Mouse (Mus musculus) olfactory bulb, adult 2 months (tissue): ENCODE data around the gene Nufip1. TPM values are rescaled to one million over a fixed set of nuclear protein-coding genes. Genes with fewer than 3 reads are reported as not detected.
A peak's percentile ranks its signal among the peaks of the same experiment; 100 is the strongest.

Source experiments
- H3K27ac ChIP-seq: fragments of 200-500 bp; 2 replicates; pipeline ENCODE4 v1.5.1; 2012; ENCODE audit warnings: low read depth, low read length; ENCODE audit not compliant: insufficient read depth
- H3K4me1 ChIP-seq: fragments of 200-500 bp; 2 replicates; pipeline ENCODE4 v1.6.1; 2012; ENCODE audit warnings: low read length; ENCODE audit not compliant: control insufficient read depth, insufficient read depth
- H3K4me3 ChIP-seq: fragments of 200-500 bp; 2 replicates; pipeline ENCODE4 v1.5.1; 2012; ENCODE audit warnings: mild to moderate bottlenecking, low read depth, low read length, moderate library complexity; ENCODE audit not compliant: insufficient read depth
- CTCF ChIP-seq: fragments of 200-500 bp; IDR thresholded peaks from 2 replicates; pipeline ENCODE4 v1.5.1; 2012; ENCODE audit warnings: low read depth, mild to moderate bottlenecking, low read length, moderate library complexity; ENCODE audit not compliant: insufficient read depth
- POLR2A ChIP-seq: fragments of 200-500 bp; IDR thresholded peaks from 2 replicates; pipeline ENCODE4 v1.6.1; 2012; ENCODE audit warnings: mild to moderate bottlenecking, low read depth, low read length, moderate library complexity; ENCODE audit not compliant: insufficient read depth
- WGBS: fragments of 180-500 bp; shearing (Covaris S2); methylation state at CpG from one replicate; pipeline ENCODE4 v1.1.7; 2018; 5-methylcytosine and 5-hydroxymethylcytosine counted together
- polyA plus RNA-seq: library from polyadenylated mRNA; stranded (reverse); fragments of >200 nt; gene quantifications from 2 replicates; pipeline ENCODE4 v1.2.4, GENCODE M21; 2012; ENCODE audit warnings: low replicate concordance; ENCODE audit not compliant: missing spikeins, insufficient read depth, insufficient read length

Nufip1 gene
- polyA plus RNA-seq, 1 experiment, result not detected

- Histone ChIP-seq H3K4me3 (no peak overlapping the region), H3K4me1 (peaks cover 10% of the 10 kb centered on the region), H3K27ac (no peak overlapping the region)
- TF ChIP-seq CTCF, result no peak
- TF ChIP-seq POLR2A, result no peak
- 54% methylated on average over 11 of the region's 11 CpGs for WGBS
These were observed 53.5 kb downstream of the Nufip1 start for GRCm38 (mm10) chr14:76164236-76164635.

DNA sequence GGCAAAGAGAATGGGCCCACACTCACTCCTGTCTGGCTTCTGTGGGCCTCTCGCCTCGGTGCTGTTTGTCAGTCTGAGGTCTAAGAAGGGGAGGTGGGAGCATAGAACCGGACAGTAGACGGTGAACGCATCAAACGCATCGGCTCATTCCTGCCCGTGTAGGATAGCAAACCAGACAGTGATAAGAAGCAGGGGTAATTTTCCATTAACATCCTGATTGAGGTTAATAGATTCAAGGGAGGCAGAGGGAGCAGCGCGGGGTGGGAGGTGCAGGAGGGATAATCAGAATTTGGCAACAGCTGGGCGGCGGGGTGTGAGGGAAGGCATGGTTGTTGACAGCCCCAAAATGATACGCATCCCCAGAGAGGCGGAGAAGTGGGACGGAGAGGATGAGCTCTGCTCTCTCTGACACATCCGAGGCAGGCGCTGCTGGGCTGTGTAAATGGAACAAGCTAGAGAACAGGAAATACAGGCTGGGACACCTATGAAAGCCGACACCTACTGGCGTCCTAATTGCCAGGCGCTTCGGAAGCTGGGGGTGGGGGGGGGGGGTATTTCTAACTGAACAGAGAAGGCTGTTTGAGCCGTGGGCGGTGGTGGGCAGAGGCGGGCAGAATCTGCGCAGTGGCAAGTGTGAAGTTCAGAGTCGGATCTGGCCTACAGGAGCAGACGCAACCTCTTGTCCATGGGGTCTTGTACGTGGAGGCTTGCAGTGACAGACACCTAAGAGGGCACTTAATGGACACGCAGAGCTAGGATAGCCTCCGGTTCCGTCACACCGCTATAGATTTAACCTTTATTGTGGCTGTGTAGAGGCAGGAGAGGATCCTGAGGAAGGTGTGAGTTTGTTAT, 54.4 kb downstream of the Nufip1 start:
- H3K27ac ChIP-seq, result no peak overlapping the region
- no peak for TF ChIP-seq POLR2A
- no peak for TF ChIP-seq CTCF
- peak overlapping the region; percentile 4; the same call in 1 of the 2 replicates for H3K4me3 ChIP-seq
- H3K4me1 ChIP-seq, result peaks cover 10% of the 10 kb centered on the region
- WGBS, result 23% methylated on average over 32 of the region's 32 CpGs

GRCm38 (mm10) chr14:76169876-76170466, 59.3 kb downstream of the Nufip1 start:
- Histone ChIP-seq H3K4me1 (peaks cover 5% of the 10 kb centered on the region), H3K27ac (no peak overlapping the region), H3K4me3 (no peak overlapping the region)
- TF ChIP-seq POLR2A, result no peak
- no peak for TF ChIP-seq CTCF
- 56% methylated on average over 11 of the region's 11 CpGs for WGBS

DNA sequence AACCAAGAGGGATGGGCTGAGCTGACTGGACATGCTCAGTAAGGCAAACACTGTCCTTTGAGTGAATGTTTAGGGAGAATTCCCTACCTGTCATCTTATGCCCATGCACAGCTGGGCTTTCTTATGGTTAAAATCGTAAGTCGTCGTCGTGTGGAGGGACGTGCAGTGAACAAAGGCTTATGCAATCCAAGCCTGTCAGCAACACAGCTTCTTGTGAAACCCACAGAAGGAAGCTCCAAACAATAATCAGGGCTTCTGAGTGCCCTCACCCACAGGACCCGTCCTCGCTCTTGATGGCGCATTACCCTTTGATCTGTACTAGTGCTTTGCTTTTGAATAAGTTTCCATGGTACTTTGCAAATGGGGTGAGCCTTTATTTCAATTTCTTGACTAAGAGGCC, 60.6 kb downstream of the Nufip1 start:
- Histone ChIP-seq H3K4me3 (no peak overlapping the region), H3K4me1 (peaks cover 2% of the 10 kb centered on the region; the same call in 1 of the 2 replicates), H3K27ac (no peak overlapping the region)
- WGBS, result 78% methylated on average over 8 of the region's 8 CpGs
- no peak for TF ChIP-seq CTCF
- TF ChIP-seq POLR2A, result no peak

DNA sequence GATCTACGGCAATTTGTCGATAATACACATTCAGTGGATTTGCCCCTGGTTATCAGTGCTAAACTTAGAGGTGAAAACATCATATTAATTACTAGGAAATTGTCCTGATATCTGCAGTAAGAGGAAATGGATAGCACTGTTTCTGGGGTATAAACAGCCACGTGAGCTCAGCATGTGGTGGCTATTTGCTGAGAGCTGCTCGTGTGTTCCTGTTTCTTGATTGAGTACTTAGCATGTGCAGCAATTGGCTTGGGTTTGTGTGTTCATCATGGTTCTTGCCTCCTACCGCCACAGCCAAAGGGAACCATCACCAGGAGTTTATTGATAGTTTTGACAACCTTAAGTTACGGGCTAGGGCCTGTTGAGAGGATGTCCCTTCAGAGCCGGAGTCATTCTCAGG, 63.6 kb downstream of the Nufip1 start:
- H3K4me1 ChIP-seq, result peaks cover 4% of the 10 kb centered on the region; the same call in 1 of the 2 replicates
- TF ChIP-seq CTCF, result no peak
- TF ChIP-seq POLR2A, result no peak
- H3K4me3 ChIP-seq, result no peak overlapping the region
- 94% methylated on average over 7 of the region's 7 CpGs for WGBS
- no peak overlapping the region for H3K27ac ChIP-seq

DNA sequence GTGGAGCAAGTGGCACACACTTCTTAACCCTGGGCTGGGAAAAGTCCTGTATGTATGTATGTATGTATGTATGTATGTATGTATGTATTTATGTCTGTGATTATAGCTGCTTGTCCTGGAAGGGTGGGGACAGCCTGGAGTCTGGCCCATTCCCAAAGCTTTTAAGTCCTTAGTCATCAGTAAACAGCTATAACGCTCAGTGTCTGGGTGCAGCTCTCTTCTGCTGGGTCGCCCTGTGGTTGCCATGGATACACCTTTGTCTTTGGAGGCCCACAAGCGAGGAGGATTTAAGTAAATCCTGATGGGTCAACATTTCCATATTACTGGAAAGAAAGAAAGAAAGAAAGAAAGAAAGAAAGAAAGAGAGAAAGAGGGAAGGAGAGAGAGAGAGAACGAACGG, 65.1 kb downstream of the Nufip1 start:
- H3K27ac ChIP-seq, result no peak overlapping the region
- H3K4me1 ChIP-seq, result peaks cover 4% of the 10 kb centered on the region; the same call in 1 of the 2 replicates
- H3K4me3 ChIP-seq, result no peak overlapping the region
- TF ChIP-seq CTCF (no peak), POLR2A (no peak)
- 31% methylated on average over 5 of the region's 5 CpGs for WGBS

DNA sequence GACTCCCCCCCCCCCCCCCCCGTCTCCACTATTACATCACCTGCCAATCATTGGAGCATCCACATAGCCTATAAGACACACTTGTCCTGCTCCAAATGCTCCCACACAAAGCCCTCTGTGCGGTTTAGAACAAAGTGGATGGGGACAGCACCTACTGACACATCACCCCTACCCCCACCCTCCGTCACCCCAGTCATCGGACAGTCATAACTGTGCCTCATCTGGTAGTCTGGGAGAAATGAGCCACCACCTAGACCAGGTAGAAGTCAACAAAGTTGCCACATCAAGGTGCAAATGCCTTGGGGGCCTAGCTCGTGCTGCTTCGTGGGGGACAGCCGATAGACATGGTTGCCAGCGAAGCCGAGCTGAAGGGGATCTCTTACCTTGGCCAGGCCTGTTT, 66.5 kb downstream of the Nufip1 start:
- 96% methylated on average over 9 of the region's 9 CpGs for WGBS
- Histone ChIP-seq H3K4me3 (no peak overlapping the region), H3K4me1 (0 out of 2 replicates have a peak, but pooled peaks cover 4% of the 10 kb centered on the region), H3K27ac (no peak overlapping the region)
- TF ChIP-seq POLR2A (no peak), CTCF (no peak)

- TF ChIP-seq POLR2A (no peak), CTCF (no peak)
- no peak overlapping the region for H3K4me3 ChIP-seq
- no peak overlapping the region for H3K27ac ChIP-seq
- WGBS, result 90% methylated on average over 2 of the region's 2 CpGs
- 0 out of 2 replicates have a peak, but pooled peaks cover 4% of the 10 kb centered on the region for H3K4me1 ChIP-seq
These were observed 67.8 kb downstream of the Nufip1 start for GRCm38 (mm10) chr14:76178447-76178846.

GRCm38 (mm10) chr14:76179343-76179742, 68.7 kb downstream of the Nufip1 start:
- TF ChIP-seq POLR2A (no peak), CTCF (no peak)
- WGBS, result 90% methylated on average over 6 of the region's 6 CpGs
- Histone ChIP-seq H3K4me1 (0 out of 2 replicates have a peak, but pooled peaks cover 4% of the 10 kb centered on the region), H3K27ac (no peak overlapping the region), H3K4me3 (no peak overlapping the region)
